Mouse (Mus musculus): ENCODE measurements around the gene Ikzf3. TPM values are rescaled to one million over a fixed set of nuclear protein-coding genes. Genes with fewer than 3 reads are reported as not detected.
A peak's percentile ranks its signal among the peaks of the same experiment; 100 is the strongest.

Gene Ikzf3
- 0.49 and 0.52 TPM in 2 replicates for polyA plus RNA-seq (2015; fragmentation: Nextera tagmentation; extraction: Ambion mirVana)

DNA sequence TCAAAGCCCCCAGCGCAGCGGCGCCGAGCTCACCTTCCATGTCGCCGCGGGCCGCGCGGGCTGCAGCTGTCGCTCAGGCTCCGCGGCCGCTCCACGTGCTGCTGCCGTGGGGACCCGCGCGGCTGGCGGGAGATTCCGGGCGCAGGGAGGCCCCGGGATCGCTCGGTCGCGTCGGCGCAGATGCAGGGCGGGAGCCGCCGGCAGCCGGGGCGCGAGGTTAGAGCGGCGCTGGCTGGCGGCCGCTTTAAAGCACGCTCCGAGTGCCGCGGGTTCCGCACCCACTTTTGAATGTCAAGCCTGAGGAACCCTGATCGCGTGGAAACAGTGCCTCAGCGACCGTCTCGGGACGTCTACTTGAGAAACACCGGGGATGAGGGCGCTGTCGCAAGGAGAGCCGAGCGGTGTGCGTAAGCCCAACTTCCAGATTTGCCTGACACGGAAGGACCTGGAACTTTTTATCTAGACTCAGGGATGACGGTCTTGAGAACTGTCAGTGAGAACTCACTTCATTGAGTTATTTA is at the start of gene Ikzf3:
Gene Ikzf3 (minus strand): TSS at position 321 of the 521 bp plus-strand sequence.
- 1% methylated on average over 58 of the region's 58 CpGs for WGBS
- H3K9me3 ChIP-seq = no peaks in the 10 kb centered on the region
- no peak for ATAC-seq (ENCODE audit: low FRiP score, low read depth)
- H3K9ac ChIP-seq = peak within 1 kb of the TSS; percentile 63
- peak within 1 kb of the TSS; percentile 86 for H3K4me2 ChIP-seq (replicated peaks)
- no peaks in the 10 kb centered on the region for H3K36me3 ChIP-seq
- H3K27me3 ChIP-seq = peaks cover 84% of the 10 kb centered on the region
- H3K4me1 ChIP-seq = peaks cover 14% of the 10 kb centered on the region
- H3K27ac ChIP-seq = no peak within 1 kb of the TSS
- peak within 1 kb of the TSS; percentile 49 for H3K4me3 ChIP-seq

DNA sequence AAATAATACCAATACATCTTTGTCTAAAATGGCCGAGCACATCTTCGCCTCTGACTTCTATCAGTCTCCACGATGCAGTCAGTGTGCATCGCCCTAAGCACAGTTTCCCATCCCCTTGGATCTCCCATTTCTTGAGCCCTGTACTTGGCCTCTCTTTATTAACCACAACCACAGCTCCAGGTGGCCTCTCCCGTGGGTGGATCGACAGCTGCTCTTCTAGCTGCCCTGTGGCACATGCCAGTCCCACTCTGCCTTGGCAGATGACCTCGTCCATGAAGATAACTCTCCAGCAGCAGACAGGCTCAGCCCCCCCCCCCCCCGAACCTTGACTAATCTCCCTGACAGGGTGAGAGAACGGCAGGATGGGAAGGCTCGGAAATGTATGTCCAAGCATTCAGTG is 49.6 kb upstream of the Ikzf3 start:
- H3K9me3 ChIP-seq = no peaks in the 10 kb centered on the region
- 78% methylated on average over 10 of the region's 10 CpGs for WGBS

DNA sequence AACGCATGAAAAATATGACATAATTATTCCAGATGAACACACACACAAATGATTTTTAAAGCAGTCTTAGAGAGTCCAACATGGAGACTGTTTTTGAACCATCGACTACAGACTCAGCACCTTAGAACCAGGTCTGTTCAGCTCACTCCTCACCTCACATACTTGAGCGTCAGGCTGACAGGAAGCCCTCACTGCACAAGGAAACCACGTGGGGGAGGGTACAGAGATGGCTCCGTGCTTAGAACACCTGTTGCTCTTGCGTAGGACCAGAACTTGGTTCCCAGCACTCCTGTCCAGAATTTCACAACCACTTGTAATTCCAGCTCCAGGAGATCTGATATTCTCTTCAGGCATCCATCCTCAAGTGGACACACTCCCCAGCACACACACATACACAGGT is 49.2 kb upstream of the Ikzf3 start:
- Histone ChIP-seq H3K9ac (no peak overlapping the region), H3K4me2 (replicated peaks) (no peak overlapping the region), H3K4me1 (peaks cover 5% of the 10 kb centered on the region; the same call in 1 of the 2 replicates), H3K4me3 (no peak overlapping the region), H3K36me3 (no peaks in the 10 kb centered on the region), H3K9me3 (no peaks in the 10 kb centered on the region), H3K27me3 (peaks cover 49% of the 10 kb centered on the region), H3K27ac (no peak overlapping the region)
- ATAC-seq (ENCODE audit: low FRiP score, low read depth) = no peak
- 75% methylated on average over 6 of the region's 6 CpGs for WGBS

More for the DNA sequence above, 49.6 kb upstream of the Ikzf3 start:
- ATAC-seq (ENCODE audit: low FRiP score, low read depth) = no peak
- Histone ChIP-seq H3K27ac (no peak overlapping the region), H3K9ac (no peak overlapping the region), H3K27me3 (peaks cover 53% of the 10 kb centered on the region), H3K4me1 (peaks cover 5% of the 10 kb centered on the region; the same call in 1 of the 2 replicates), H3K36me3 (no peaks in the 10 kb centered on the region), H3K4me3 (no peak overlapping the region), H3K4me2 (replicated peaks) (no peak overlapping the region)

- no peak for ATAC-seq (ENCODE audit: low FRiP score, low read depth)
- Histone ChIP-seq H3K4me2 (replicated peaks) (no peak overlapping the region), H3K27me3 (peaks cover 25% of the 10 kb centered on the region), H3K9ac (no peak overlapping the region), H3K4me3 (no peak overlapping the region), H3K27ac (no peak overlapping the region), H3K4me1 (peaks cover 19% of the 10 kb centered on the region), H3K36me3 (no peaks in the 10 kb centered on the region), H3K9me3 (no peaks in the 10 kb centered on the region)
- 72% methylated on average over 19 of the region's 19 CpGs for WGBS
Measured at GRCm38 (mm10) chr11:98590548-98591445, 45.0 kb upstream of the Ikzf3 start.

DNA sequence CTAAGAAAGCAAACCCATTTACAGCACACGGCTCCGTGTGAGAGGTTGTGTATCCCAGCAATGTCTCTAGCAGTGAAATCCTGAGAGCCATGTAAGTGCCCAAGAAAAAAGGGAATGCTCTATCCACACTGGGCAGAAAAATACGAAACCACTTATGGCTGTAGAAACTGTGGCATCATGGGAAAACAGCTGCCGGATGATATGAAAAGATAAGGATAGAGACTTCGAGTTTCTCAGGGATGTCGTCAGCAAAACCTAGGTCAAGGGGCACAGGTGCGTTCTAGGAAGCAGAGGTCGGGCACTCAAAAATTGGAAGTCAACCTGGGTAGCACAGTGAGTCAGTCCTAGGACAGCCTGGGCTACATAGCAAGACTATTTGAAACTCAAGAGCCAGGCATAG is 43.5 kb upstream of the Ikzf3 start:
- Histone ChIP-seq H3K4me1 (peaks cover 33% of the 10 kb centered on the region), H3K27ac (no peak overlapping the region), H3K36me3 (peaks cover 1% of the 10 kb centered on the region; the same call in 1 of the 2 replicates), H3K9ac (no peak overlapping the region), H3K4me3 (no peak overlapping the region), H3K9me3 (no peaks in the 10 kb centered on the region), H3K27me3 (peaks cover 21% of the 10 kb centered on the region), H3K4me2 (replicated peaks) (no peak overlapping the region)
- ATAC-seq (ENCODE audit: low FRiP score, low read depth) = no peak
- 84% methylated on average over 8 of the region's 8 CpGs for WGBS

DNA sequence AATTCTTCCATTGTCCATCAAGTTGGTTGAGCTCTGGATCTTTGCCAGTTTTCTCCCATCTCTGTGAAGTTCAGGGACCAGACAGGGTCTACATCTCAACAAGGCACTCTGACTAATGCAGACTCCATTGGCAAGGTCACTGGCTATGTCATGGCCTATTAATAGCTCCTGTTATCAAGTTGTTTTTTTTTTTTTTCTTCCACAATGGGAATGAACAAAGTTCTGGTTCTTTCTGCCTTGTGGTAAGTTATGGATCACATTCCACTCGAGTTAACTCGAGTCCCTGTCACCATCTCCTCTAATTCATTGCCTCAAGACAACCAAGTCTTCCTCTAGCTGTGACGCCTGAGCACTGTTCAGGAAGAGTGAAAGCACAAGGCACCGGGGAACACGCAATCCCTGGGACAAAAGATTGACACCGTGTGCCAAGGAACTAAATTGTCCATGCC is 43.0 kb upstream of the Ikzf3 start:
- WGBS = 65% methylated on average over 6 of the region's 6 CpGs
- Histone ChIP-seq H3K9me3 (no peaks in the 10 kb centered on the region), H3K27me3 (peaks cover 18% of the 10 kb centered on the region), H3K4me2 (replicated peaks) (peak overlapping the region; percentile 91), H3K36me3 (peaks cover 6% of the 10 kb centered on the region; the same call in 1 of the 2 replicates), H3K4me3 (no peak overlapping the region), H3K27ac (no peak overlapping the region), H3K9ac (no peak overlapping the region), H3K4me1 (peaks cover 33% of the 10 kb centered on the region)
- ATAC-seq (ENCODE audit: low FRiP score, low read depth) = no peak

DNA sequence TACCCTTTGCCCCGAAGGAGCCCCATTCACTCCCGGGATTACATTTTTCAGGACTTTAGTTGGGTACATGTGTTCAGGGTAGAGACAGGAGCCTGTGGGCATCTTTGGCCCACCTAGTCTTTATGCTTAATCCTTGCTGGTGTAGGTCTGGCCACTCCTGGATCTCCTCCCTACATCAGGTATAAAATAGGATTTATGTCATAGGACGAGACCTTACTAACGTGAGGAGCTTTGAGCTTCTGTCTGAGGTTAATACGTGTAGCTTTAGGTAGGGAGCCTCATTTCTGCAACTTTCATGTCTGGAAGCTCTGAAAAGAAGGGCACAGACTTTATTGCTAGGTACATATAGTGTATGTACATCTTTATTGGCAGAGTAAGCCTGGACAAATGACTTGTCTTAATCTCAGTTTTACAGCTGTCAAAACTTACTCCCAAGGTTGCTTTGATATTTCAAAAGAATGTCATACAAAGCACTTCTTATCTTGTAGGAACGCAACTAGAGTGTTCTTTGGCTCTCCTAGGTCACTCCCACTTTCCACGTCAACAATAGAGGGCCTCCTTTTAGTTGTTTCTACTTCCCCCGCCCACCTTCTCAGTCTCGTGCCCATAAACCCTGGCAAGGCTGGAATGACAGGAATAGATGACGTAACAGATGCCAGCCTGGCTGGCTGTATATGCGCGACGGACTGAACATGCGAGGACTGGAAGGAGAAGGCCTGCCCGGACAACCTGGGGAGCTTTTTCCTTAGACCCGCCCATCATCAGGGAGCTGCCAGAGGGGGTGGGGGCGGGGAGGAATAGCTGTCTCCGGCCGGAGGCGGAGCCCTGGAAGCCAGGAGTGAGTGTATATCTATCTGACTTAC is 42.1 kb upstream of the Ikzf3 start:
- Histone ChIP-seq H3K9ac (peak overlapping the region; percentile 91), H3K4me3 (peak overlapping the region; percentile 88), H3K4me1 (peaks cover 33% of the 10 kb centered on the region), H3K27ac (peak overlapping the region; percentile 73), H3K36me3 (peaks cover 14% of the 10 kb centered on the region), H3K27me3 (peaks cover 16% of the 10 kb centered on the region), H3K9me3 (no peaks in the 10 kb centered on the region), H3K4me2 (replicated peaks) (peak overlapping the region; percentile 91)
- peak; percentile 52 for ATAC-seq (ENCODE audit: low FRiP score, low read depth)
- WGBS = 4% methylated on average over 20 of the region's 20 CpGs

DNA sequence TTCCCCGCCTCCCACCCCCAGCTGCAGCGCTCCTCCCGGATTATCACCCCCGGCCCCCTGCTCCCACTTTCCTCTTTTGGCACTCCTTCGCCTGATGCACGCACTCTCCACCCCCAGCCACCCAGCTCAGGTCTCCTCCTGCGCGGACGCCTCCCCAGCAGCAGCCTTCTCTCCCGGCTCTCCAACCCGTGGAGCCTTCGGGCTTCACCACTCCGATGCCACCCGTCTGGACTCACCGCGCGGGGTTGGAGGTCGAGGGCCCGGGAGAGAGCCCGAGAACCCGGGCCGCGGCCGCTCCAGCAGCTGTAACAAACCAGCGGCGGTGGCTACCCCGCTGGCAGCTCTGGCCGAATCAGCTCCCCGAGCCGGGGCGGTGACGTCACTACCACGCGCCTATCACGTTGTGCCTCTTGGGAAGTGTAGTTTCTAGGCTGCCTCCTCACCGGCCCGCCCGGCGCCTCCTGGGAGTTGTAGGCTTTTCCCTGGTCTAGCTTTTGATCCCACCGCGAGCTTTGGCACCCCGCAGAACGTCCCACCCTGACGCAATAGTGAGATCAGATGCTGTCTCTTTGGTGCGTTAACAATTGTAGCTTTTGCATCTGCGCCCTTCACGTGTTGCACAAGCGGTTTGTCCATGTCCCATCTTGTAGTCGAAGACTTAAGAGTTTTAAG is 41.2 kb upstream of the Ikzf3 start, which contains the start of gene Ormdl3:
Gene Ormdl3 (minus strand): TSS at position 477 of the 672 bp plus-strand sequence.
- Histone ChIP-seq H3K27me3 (peaks cover 10% of the 10 kb centered on the region), H3K4me3 (peak within 1 kb of the TSS; percentile 88), H3K4me1 (peaks cover 33% of the 10 kb centered on the region), H3K27ac (peak within 1 kb of the TSS; percentile 73), H3K4me2 (replicated peaks) (peak within 1 kb of the TSS; percentile 91), H3K9ac (peak within 1 kb of the TSS; percentile 91), H3K9me3 (no peaks in the 10 kb centered on the region), H3K36me3 (peaks cover 22% of the 10 kb centered on the region)
- ATAC-seq (ENCODE audit: low FRiP score, low read depth) = peak; percentile 91
- under 1% methylated on average over 49 of the region's 49 CpGs for WGBS

DNA sequence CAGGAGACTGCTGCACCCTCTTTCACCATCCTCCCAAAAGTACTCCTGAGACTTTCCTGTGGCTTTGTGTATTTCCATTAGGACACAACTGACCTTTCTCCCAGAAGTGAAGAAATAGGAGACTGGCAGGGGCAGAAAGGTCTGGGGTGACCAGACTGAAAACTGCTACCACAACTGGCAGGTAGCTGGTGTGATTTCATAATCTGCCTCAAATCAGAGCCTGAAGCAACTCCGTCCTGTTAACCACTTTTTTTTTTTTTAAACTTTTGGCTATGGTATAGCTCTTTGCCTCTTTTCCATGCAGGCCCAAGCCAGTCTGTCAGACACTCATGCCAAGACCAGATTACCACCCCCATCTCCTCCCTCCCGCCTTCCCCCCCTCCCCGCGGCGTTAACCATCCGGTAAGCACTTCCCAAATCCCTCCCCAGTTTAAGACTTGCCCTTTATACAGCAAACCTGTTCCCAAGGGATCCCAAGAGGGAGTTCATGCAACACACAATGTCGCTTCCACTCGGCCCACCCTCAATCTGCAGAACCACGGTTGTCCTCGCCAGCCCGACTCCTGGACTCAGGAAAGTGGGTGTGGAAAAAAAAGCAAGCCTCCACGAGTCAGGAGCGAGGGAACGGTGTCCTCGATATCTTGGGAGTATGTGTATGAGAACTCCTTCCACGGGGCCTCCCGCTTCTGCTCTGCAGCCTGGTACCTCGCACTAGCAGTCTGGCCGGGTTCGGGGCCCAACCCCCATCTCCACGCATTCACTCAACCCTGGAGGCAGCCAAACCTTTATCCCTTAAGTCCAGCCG is 40.5 kb upstream of the Ikzf3 start:
- 1% methylated on average over 22 of the region's 22 CpGs for WGBS
- no peaks in the 10 kb centered on the region for H3K9me3 ChIP-seq
- H3K36me3 ChIP-seq = peaks cover 30% of the 10 kb centered on the region
- peak overlapping the region; percentile 91 for H3K9ac ChIP-seq
- peak overlapping the region; percentile 67 for H3K27ac ChIP-seq
- peak overlapping the region; percentile 91 for H3K4me2 ChIP-seq (replicated peaks)
- H3K4me1 ChIP-seq = peaks cover 33% of the 10 kb centered on the region
- peaks cover 3% of the 10 kb centered on the region for H3K27me3 ChIP-seq
- ATAC-seq (ENCODE audit: low FRiP score, low read depth) = peak; percentile 60
- H3K4me3 ChIP-seq = peak overlapping the region; percentile 88

- Histone ChIP-seq H3K36me3 (peaks cover 46% of the 10 kb centered on the region), H3K27me3 (no peaks in the 10 kb centered on the region), H3K9ac (peak overlapping the region; percentile 91), H3K4me3 (peak overlapping the region; percentile 88; the same call in 1 of the 2 replicates), H3K9me3 (no peaks in the 10 kb centered on the region), H3K27ac (no peak overlapping the region), H3K4me1 (peaks cover 33% of the 10 kb centered on the region), H3K4me2 (replicated peaks) (peak overlapping the region; percentile 91; the same call in 1 of the 2 replicates)
- WGBS = 91% methylated on average over 6 of the region's 6 CpGs
- ATAC-seq (ENCODE audit: low FRiP score, low read depth) = no peak
Measured at GRCm38 (mm10) chr11:98584629-98585177, 38.9 kb upstream of the Ikzf3 start.

Data from limb, embryonic 13.5 days (tissue).